Mouse (Mus musculus): ENCODE results near the gene Tppp2. TPM values are rescaled to one million over a fixed set of nuclear protein-coding genes. Genes with fewer than 3 reads are reported as not detected.

Tppp2 gene
- polyA plus RNA-seq, 1 experiment = not detected

- TF ChIP-seq USF1 (IDR thresholded peaks at IDR 0.05; ENCODE audit: low read depth) (no peak), FOSL1 (IDR thresholded peaks at IDR 0.05; ENCODE audit: insufficient read depth, low read length, poor library complexity, severe bottlenecking) (no peak), MYOG (IDR thresholded peaks at IDR 0.05; ENCODE audit: control insufficient read depth, extremely low read depth, insufficient read length) (no peak), CTCF (IDR thresholded peaks at IDR 0.05; ENCODE audit: control insufficient read depth, insufficient read depth, insufficient read length) (no peak), MYOD1 (IDR thresholded peaks at IDR 0.05; ENCODE audit: control insufficient read depth, insufficient read length, low read depth) (no peak), MAX (IDR thresholded peaks at IDR 0.05) (no peak), CEBPB (IDR thresholded peaks at IDR 0.05; ENCODE audit: low read depth) (no peak)
- H3K79me2 ChIP-seq (ENCODE audit: control insufficient read depth, insufficient read depth) = no peaks in the 10 kb centered on the region
- no peaks in the 10 kb centered on the region for H3K27me3 ChIP-seq (ENCODE audit: control insufficient read depth, insufficient read depth, insufficient read length)
- no peaks in the 10 kb centered on the region for H3K79me3 ChIP-seq (ENCODE audit: low read depth)
- H3K4me3 ChIP-seq (ENCODE audit: insufficient read depth, poor library complexity, severe bottlenecking) = no peak overlapping the region
- peaks cover 22% of the 10 kb centered on the region for H3K36me3 ChIP-seq (ENCODE audit: control insufficient read depth, insufficient read depth)
- no peak overlapping the region for H3ac ChIP-seq (ENCODE audit: control insufficient read depth, insufficient read length, low read depth)
These were observed 24.4 kb upstream of the Tppp2 start for GRCm38 (mm10) chr14:51893809-51894208.

- TF ChIP-seq MYOG (IDR thresholded peaks at IDR 0.05; ENCODE audit: control insufficient read depth, extremely low read depth, insufficient read length) (no peak), CTCF (IDR thresholded peaks at IDR 0.05; ENCODE audit: control insufficient read depth, insufficient read depth, insufficient read length) (no peak), MYOD1 (IDR thresholded peaks at IDR 0.05; ENCODE audit: control insufficient read depth, insufficient read length, low read depth) (no peak), MAX (IDR thresholded peaks at IDR 0.05) (no peak), USF1 (IDR thresholded peaks at IDR 0.05; ENCODE audit: low read depth) (no peak)
- Histone ChIP-seq H3K27me3 (ENCODE audit: control insufficient read depth, insufficient read depth, insufficient read length) (no peaks in the 10 kb centered on the region), H3K4me3 (ENCODE audit: insufficient read depth, poor library complexity, severe bottlenecking) (no peak overlapping the region), H3ac (ENCODE audit: control insufficient read depth, insufficient read length, low read depth) (no peak overlapping the region), H3K79me3 (ENCODE audit: low read depth) (no peaks in the 10 kb centered on the region), H3K36me3 (ENCODE audit: control insufficient read depth, insufficient read depth) (peaks cover 12% of the 10 kb centered on the region), H3K79me2 (ENCODE audit: control insufficient read depth, insufficient read depth) (no peaks in the 10 kb centered on the region)
These were observed 23.2 kb upstream of the Tppp2 start for GRCm38 (mm10) chr14:51895071-51895470.

- TF ChIP-seq USF1 (IDR thresholded peaks at IDR 0.05; ENCODE audit: low read depth) (no peak), MAX (IDR thresholded peaks at IDR 0.05) (no peak), MYOG (IDR thresholded peaks at IDR 0.05; ENCODE audit: control insufficient read depth, extremely low read depth, insufficient read length) (no peak), MYOD1 (IDR thresholded peaks at IDR 0.05; ENCODE audit: control insufficient read depth, insufficient read length, low read depth) (no peak), CEBPB (IDR thresholded peaks at IDR 0.05; ENCODE audit: low read depth) (no peak), FOSL1 (IDR thresholded peaks at IDR 0.05; ENCODE audit: insufficient read depth, low read length, poor library complexity, severe bottlenecking) (no peak), CTCF (IDR thresholded peaks at IDR 0.05; ENCODE audit: control insufficient read depth, insufficient read depth, insufficient read length) (no peak)
- no peak overlapping the region for H3ac ChIP-seq (ENCODE audit: control insufficient read depth, insufficient read length, low read depth)
- peaks cover 6% of the 10 kb centered on the region for H3K36me3 ChIP-seq (ENCODE audit: control insufficient read depth, insufficient read depth)
- no peaks in the 10 kb centered on the region for H3K27me3 ChIP-seq (ENCODE audit: control insufficient read depth, insufficient read depth, insufficient read length)
- H3K79me3 ChIP-seq (ENCODE audit: low read depth) = no peaks in the 10 kb centered on the region
- no peaks in the 10 kb centered on the region for H3K79me2 ChIP-seq (ENCODE audit: control insufficient read depth, insufficient read depth)
- H3K4me3 ChIP-seq (ENCODE audit: insufficient read depth, poor library complexity, severe bottlenecking) = no peak overlapping the region
These were observed 22.2 kb upstream of the Tppp2 start for GRCm38 (mm10) chr14:51896019-51896418.

GRCm38 (mm10) chr14:51896539-51897170 lies 21.6 kb upstream of the Tppp2 start:
- Histone ChIP-seq H3K27me3 (ENCODE audit: control insufficient read depth, insufficient read depth, insufficient read length) (no peaks in the 10 kb centered on the region), H3ac (ENCODE audit: control insufficient read depth, insufficient read length, low read depth) (no peak overlapping the region), H3K36me3 (ENCODE audit: control insufficient read depth, insufficient read depth) (no peaks in the 10 kb centered on the region), H3K4me3 (ENCODE audit: insufficient read depth, poor library complexity, severe bottlenecking) (no peak overlapping the region), H3K79me3 (ENCODE audit: low read depth) (no peaks in the 10 kb centered on the region), H3K79me2 (ENCODE audit: control insufficient read depth, insufficient read depth) (no peaks in the 10 kb centered on the region)
- TF ChIP-seq MYOG (IDR thresholded peaks at IDR 0.05; ENCODE audit: control insufficient read depth, extremely low read depth, insufficient read length) = no peak
- TF ChIP-seq CTCF (IDR thresholded peaks at IDR 0.05; ENCODE audit: control insufficient read depth, insufficient read depth, insufficient read length) = no peak
- no peak for TF ChIP-seq MAX (IDR thresholded peaks at IDR 0.05)
- no peak for TF ChIP-seq CEBPB (IDR thresholded peaks at IDR 0.05; ENCODE audit: low read depth)
- no peak for TF ChIP-seq MYOD1 (IDR thresholded peaks at IDR 0.05; ENCODE audit: control insufficient read depth, insufficient read length, low read depth)
- TF ChIP-seq USF1 (IDR thresholded peaks at IDR 0.05; ENCODE audit: low read depth) = no peak
- no peak for TF ChIP-seq FOSL1 (IDR thresholded peaks at IDR 0.05; ENCODE audit: insufficient read depth, low read length, poor library complexity, severe bottlenecking)

GRCm38 (mm10) chr14:51899351-51899750 lies 18.9 kb upstream of the Tppp2 start:
- TF ChIP-seq MAX (IDR thresholded peaks at IDR 0.05) = no peak
- TF ChIP-seq MYOG (IDR thresholded peaks at IDR 0.05; ENCODE audit: control insufficient read depth, extremely low read depth, insufficient read length) = no peak
- no peak for TF ChIP-seq FOSL1 (IDR thresholded peaks at IDR 0.05; ENCODE audit: insufficient read depth, low read length, poor library complexity, severe bottlenecking)
- TF ChIP-seq CEBPB (IDR thresholded peaks at IDR 0.05; ENCODE audit: low read depth) = no peak
- no peak for TF ChIP-seq USF1 (IDR thresholded peaks at IDR 0.05; ENCODE audit: low read depth)
- TF ChIP-seq MYOD1 (IDR thresholded peaks at IDR 0.05; ENCODE audit: control insufficient read depth, insufficient read length, low read depth) = no peak
- no peak for TF ChIP-seq CTCF (IDR thresholded peaks at IDR 0.05; ENCODE audit: control insufficient read depth, insufficient read depth, insufficient read length)
- Histone ChIP-seq H3K4me3 (ENCODE audit: insufficient read depth, poor library complexity, severe bottlenecking) (no peak overlapping the region), H3K36me3 (ENCODE audit: control insufficient read depth, insufficient read depth) (no peaks in the 10 kb centered on the region), H3ac (ENCODE audit: control insufficient read depth, insufficient read length, low read depth) (no peak overlapping the region), H3K79me2 (ENCODE audit: control insufficient read depth, insufficient read depth) (no peaks in the 10 kb centered on the region), H3K27me3 (ENCODE audit: control insufficient read depth, insufficient read depth, insufficient read length) (no peaks in the 10 kb centered on the region), H3K79me3 (ENCODE audit: low read depth) (no peaks in the 10 kb centered on the region)
